Mouse (Mus musculus): ENCODE data around the gene Nkg7.

The Nkg7 gene

DNA sequence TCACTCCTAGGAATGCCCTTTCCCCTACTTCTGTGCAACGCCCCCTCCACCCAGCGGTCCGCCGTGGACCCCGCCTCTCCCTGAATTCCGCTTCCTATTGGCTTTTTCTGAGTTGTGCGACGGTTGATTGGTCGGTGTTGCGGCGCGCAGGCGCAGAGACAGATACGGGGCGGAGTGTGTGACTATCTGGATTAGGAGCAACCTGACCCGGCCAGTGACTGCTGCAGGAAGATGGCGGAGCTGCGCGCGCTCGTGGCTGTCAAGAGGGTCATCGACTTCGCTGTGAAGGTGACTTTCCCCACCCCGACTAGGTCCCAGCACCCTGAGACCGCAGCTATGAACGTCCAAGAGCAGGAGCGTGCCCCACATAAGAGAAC lies 7.0 kb downstream of the Nkg7 start, which contains the start of the genes Etfb and Gm45233:
TSS of gene Etfb (plus strand) at position 167 of the 377 bp plus-strand sequence.
TSS of gene Gm45233 (plus strand) at position 212 of the 377 bp plus-strand sequence.
- CTCF ChIA-PET = interaction anchor here (1.2 kb wide), 1 partner anchor 138 kb away, joined by 3 read pairs; no protein-coding TSS in a partner anchor

DNA sequence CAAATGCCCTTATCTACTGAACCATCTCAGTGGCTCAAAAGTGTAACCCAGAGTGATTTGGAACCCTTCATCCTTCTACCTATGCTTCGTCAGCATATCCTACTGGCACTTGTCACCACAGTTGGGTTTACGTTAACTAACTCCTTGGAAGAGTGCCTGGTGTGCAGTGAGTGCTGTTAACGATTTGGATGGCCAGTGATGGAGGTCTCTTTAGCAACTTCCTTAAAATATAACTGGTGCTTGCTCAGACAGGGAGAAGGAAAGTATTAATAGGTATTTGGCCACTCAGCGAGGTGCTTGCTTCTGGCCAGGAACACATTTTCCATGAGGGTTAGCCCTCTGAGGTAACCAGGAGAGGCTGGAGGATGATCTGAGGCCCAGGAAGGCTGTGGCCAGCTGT lies 10.9 kb downstream of the Nkg7 start:
- CTCF ChIA-PET = no interaction called here

DNA sequence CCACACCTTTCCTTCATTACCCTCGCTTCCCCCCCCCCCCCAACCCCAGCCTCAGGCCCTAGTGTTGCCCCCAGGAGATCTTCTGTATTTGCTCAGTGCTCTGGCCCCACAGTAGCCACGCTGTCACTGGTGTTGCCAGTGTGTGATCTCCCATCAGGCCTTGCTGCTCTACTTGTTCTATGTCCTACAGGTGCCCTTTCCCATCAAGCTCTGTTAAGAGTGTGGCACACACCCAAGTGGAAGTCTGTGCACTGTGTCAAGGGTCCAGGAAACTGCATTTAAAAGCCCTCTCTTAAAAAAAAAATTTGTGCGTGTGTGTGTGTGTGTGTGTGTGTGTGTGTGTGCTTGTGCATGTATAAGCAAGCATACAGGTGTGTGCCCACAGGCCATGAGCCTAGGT lies 11.4 kb downstream of the Nkg7 start:
- CTCF ChIA-PET = no interaction called here

GRCm38 (mm10) chr7:43449811-43450210 lies 12.9 kb downstream of the Nkg7 start:
- CTCF ChIA-PET = no interaction called here

DNA sequence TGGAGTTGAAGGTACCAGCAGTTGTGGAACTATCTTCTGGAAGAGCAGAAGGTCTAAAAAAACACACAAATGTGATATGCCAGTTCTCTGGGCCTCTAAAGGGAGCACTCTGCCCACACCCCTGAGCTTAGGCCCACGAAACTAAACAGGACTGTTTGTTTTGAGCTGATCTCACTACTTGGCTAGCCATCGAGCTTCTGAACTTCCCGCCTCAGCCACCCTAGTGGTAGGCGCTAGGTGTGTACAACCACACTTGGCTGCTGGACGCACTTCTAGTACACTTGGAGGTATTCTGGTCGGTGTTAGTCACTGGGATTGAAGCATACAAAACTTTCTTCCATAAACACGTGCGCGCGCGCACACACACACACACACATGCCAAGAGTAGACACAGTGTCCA lies 14.9 kb downstream of the Nkg7 start:
- CTCF ChIA-PET = no interaction called here

DNA sequence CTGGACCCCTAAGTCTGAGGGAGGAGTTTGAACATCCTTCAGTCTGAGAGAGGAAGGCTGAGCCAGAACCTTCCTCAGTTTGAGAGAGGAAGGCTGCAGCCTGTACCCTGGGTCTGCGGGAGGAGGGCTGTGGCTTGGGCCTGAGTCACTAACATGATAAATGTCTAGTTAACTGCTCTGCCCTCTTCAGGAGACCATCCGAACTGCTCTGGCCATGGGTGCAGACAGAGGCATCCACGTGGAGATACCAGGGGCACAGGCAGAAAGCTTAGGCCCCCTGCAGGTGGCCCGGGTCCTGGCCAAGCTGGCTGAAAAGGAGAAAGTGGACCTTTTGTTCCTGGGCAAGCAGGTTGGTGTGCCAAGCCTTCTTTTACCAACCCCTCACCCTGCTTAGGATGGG lies 15.7 kb downstream of the Nkg7 start:
- CTCF ChIA-PET = interaction anchor here (0.6 kb wide), 1 partner anchor 170 kb away, joined by 4 read pairs; no protein-coding TSS in a partner anchor

DNA sequence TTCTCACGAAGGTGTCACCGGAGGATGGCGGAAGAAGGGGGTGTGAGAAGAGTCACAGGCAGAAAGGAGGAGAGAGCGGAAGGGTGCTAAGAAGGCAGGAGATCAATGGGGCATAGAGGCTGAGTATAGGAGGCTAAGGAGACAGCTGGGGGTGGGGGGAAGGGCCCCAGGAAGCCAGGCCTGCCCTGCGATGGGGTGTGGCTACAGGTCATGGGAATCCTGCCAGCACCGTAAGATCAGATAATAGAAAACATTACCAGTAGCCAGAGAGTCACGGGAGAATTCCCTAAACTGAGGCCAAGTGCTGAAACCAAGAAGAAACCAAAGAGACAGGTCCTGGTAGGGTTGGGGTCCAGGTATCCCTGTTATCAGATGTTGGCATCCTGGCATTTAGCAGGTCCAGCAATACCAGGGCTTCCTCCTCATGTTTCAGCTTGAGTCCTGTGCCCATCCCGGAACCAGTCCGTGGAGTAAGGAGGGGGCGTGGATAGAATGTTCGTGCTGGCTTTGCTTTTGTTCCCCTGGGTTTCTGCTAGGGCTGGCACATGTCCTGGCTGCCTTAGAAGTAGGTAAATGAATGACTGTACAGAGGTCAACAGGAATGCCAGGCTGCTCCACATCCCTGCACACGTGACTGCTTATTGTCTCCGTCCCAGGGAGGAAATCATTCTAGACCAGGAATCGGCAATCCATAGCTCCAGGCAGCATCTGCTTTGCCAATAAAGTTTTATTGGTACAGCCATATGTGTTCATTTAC lies 16.9 kb downstream of the Nkg7 start:
- CTCF ChIA-PET = no interaction called here

DNA sequence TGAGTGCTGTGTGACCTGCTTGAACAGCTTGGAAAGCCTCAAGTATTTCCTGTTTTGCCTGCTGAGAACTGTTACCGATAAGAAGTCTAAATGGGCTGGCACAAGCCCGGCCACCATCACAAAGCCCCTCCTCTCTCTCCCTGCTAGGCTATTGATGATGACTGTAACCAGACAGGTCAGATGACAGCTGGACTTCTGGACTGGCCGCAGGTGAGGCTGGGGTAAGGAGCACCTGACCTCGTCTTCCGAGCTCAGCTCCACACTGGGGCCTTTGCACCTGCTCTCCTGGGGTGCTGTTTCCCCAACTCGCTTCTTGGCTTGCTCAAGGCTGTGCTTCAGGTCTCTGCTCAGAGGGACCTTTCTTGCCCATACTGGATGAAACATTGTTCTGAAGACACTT lies 17.5 kb downstream of the Nkg7 start:
- CTCF ChIA-PET = no interaction called here

DNA sequence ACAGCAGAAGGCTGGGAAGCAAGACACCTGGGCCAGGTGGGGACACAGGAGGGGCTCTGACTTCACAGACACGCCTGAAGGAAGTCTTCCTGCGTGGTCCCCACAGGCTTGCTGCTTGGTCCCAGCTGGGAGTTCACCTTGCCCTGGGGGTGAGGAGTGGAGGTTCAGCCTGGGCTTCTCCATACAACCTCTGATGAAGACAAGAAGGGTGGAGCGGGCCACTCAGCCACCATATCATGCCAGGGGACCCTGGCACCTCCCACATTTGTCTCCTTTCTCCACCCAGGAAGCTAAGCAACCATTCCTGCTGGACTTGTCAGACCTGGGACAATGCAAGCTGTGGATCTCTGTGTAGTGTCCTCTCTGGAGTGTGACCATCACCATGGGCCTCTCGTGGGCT lies 26.0 kb downstream of the Nkg7 start, which contains the start of gene Vsig10l:
TSS of gene Vsig10l (plus strand) at position 301 of the 400 bp plus-strand sequence.
- CTCF ChIA-PET = no interaction called here

- CTCF ChIA-PET = no interaction called here
Measured at GRCm38 (mm10) chr7:43463976-43464375, 27.1 kb downstream of the Nkg7 start.

DNA sequence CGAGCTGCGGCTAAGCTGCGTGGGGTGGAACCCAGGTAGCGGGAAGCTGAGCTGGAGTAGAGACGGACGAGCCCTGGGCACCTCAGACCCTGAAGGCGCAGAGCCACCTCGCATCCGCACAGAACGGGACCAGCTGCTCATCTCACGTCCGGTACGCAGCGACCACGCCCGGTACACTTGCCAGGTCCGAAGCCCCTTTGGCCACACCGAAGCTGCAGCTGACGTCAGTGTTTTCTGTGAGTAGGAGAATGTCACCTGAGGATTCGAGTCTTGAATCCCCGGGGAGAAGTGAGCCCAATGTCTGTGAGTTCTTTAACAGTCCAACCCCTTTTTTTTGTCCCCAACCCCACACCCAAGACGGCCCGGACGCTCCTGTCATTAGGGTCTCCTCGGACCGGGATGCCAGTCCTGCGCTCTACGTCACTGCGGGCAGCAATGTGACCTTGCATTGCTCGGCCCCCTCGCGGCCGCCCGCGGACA lies 28.0 kb downstream of the Nkg7 start:
- CTCF ChIA-PET = interaction anchor here (0.7 kb wide), 3 partner anchors 88 to 116 kb away, joined by 3 read pairs; no protein-coding TSS in a partner anchor

GRCm38 (mm10) chr7:43465344-43466098 lies 28.6 kb downstream of the Nkg7 start:
- CTCF ChIA-PET = no interaction called here

GRCm38 (mm10) chr7:43466099-43466694 lies 29.3 kb downstream of the Nkg7 start:
- CTCF ChIA-PET = interaction anchor here (0.5 kb wide), 1 partner anchor 113 kb away, joined by 4 read pairs; no protein-coding TSS in a partner anchor

GRCm38 (mm10) chr7:43470373-43470772 lies 33.5 kb downstream of the Nkg7 start:
- CTCF ChIA-PET = interaction anchor here (1.1 to 1.5 kb wide), 2 partner anchors 8 to 115 kb away, joined by 3 read pairs; no protein-coding TSS in a partner anchor

GRCm38 (mm10) chr7:43475706-43476105 lies 38.8 kb downstream of the Nkg7 start:
- CTCF ChIA-PET = no interaction called here

DNA sequence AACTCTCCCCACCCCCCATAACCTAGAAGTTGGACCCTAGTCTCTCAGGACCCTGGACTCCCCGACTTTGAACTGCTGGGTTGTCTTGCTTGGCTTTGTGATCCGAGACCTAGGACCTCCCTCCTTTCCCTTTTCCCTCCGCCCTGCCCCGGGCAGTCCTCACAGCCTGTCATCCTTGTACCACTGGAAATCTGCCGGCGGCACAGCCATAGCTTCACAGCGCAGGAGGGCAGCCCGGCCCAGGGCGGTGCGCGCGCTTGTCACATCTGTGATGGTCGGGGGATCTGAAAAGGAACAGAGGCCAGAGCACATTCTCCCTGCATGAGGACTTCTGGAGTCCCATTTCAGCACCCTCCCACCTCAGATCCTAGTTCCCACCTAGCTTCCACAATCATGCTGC lies 39.5 kb downstream of the Nkg7 start:
- CTCF ChIA-PET = no interaction called here

DNA sequence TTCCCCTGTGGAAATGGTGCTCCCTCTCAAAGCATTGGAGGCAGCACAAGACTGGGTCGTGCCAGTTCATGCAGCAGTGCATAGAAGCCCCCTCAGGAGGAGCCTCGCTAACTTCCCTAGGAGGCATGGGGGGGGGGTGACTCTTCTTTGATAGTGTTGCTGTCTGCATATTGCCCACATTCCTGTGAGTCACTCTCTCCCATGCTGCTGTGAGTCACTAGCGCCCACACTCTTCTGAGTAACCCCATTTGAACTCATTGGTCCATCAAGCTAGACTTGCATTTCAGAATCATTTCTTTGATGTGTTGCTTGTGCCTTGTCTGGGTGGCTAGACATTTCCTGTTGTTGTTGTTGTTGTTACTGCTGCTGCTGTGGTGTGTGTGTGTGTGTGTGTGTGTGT lies 44.3 kb downstream of the Nkg7 start:
- CTCF ChIA-PET = interaction anchor here (0.6 kb wide), 1 partner anchor 141 kb away, joined by 3 read pairs; no protein-coding TSS in a partner anchor

- CTCF ChIA-PET = interaction anchor here (0.6 kb wide), 2 partner anchors 114 to 140 kb away, joined by 3 read pairs; no protein-coding TSS in a partner anchor
Measured at GRCm38 (mm10) chr7:43482090-43482716, 45.3 kb downstream of the Nkg7 start.

- CTCF ChIA-PET = interaction anchor here (0.7 kb wide), 1 partner anchor 50 kb away, joined by 6 read pairs; no protein-coding TSS in a partner anchor
Measured at GRCm38 (mm10) chr7:43483236-43483635, 46.4 kb downstream of the Nkg7 start.
